Mouse (Mus musculus): Measurements from ENCODE around the gene Arhgdib. TPM values are rescaled to one million over a fixed set of nuclear protein-coding genes. Genes with fewer than 3 reads are reported as not detected.

Gene Arhgdib
- polyA plus RNA-seq, 1 experiment = 644 TPM

DNA sequence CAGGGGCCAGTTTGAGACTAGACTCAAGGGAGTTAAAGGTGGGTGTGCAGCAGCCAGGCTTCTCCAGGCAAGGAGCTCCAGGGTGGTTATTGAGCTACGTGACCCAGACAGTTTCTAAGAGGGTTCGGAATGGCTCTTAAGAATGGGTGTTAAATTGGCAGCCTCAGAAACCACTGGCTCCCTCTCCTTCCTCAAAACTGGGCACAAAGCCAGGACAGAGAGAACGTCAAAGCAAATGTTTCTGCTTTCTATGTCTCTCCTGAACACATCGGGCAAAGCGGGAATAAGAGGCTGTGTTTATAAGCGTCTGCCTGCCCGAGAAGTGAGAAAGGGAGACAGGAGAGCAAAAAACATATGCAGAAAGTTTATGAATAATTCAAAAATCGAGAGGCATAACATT lies 67.1 kb downstream of the Arhgdib start:
- Histone ChIP-seq H3K36me3 (ENCODE audit: control insufficient read depth, insufficient read depth, low read length) (no peaks in the 10 kb centered on the region), H3K27me3 (ENCODE audit: control insufficient read depth, insufficient read depth, low read length) (no peaks in the 10 kb centered on the region), H3K27ac (ENCODE audit: control insufficient read depth, insufficient read depth, low read length) (no peak overlapping the region), H3K4me1 (replicated peaks; ENCODE audit: control insufficient read depth, insufficient read depth, low read length) (peaks cover 3% of the 10 kb centered on the region; the same call in 1 of the 2 replicates), H3K4me3 (ENCODE audit: control insufficient read depth, insufficient read depth, low read length) (no peak overlapping the region)
- DNase-seq = no peak
- WGBS = 49% methylated on average over 8 of the region's 8 CpGs
- TF ChIP-seq POLR2A (IDR thresholded peaks at IDR 0.05; ENCODE audit: control insufficient read depth, extremely low read depth, insufficient read depth, low read length, poor library complexity) = no peak
- TF ChIP-seq CTCF (IDR thresholded peaks at IDR 0.05; ENCODE audit: borderline replicate concordance, control insufficient read depth, extremely low read depth, insufficient read depth, low read length, poor library complexity) = no peak

Other genes with a start within 250 kb of the Arhgdib start
- gene Gucy2c, start 160.1 kb downstream of the Arhgdib start, polyA plus RNA-seq (2012; rRNA removed) = 0.22 and 0.31 TPM in 2 replicates
- 14.5 and 17.8 TPM in 2 replicates for gene Hist4h4, start 137.5 kb downstream of the Arhgdib start, polyA plus RNA-seq (2012; rRNA removed)
- 309 and 326 TPM in 2 replicates for gene H2afj, start 133.7 kb downstream of the Arhgdib start, polyA plus RNA-seq (2012; rRNA removed)
- gene BC049715, start 114.3 kb downstream of the Arhgdib start, polyA plus RNA-seq (2012; rRNA removed) = 0.86 and 2.3 TPM in 2 replicates
- 72.3 and 91.3 TPM in 2 replicates for gene Wbp11, start 113.7 kb downstream of the Arhgdib start, polyA plus RNA-seq (2012; rRNA removed)
- gene Smco3, start 106.4 kb downstream of the Arhgdib start, polyA plus RNA-seq (2012; rRNA removed) = 0.13 and 0.24 TPM in 2 replicates
- gene Art4, start 84.2 kb downstream of the Arhgdib start, polyA plus RNA-seq (2012; rRNA removed) = 12.8 and 13.3 TPM in 2 replicates
- 173 and 274 TPM in 2 replicates for gene Mgp, start 66.1 kb downstream of the Arhgdib start, polyA plus RNA-seq (2012; rRNA removed)
- 1.8 and 2.4 TPM in 2 replicates for gene Erp27, start 19.7 kb downstream of the Arhgdib start, polyA plus RNA-seq (2012; rRNA removed)
- gene Pde6h, start 18.1 kb downstream of the Arhgdib start, polyA plus RNA-seq (2012; rRNA removed) = 0.01 TPM in 1 of 2 replicates, not detected in the other
- gene Rerg, start 228.6 kb upstream of the Arhgdib start, polyA plus RNA-seq (2012; rRNA removed) = 0.41 and 0.49 TPM in 2 replicates